Mouse (Mus musculus): ENCODE measurements around the gene Ficd. TPM values are rescaled to one million over a fixed set of nuclear protein-coding genes. Genes with fewer than 3 reads are reported as not detected.
"Not testable (repeated sequence)": the region's sequence is repeated elsewhere in the genome, so short reads cannot be mapped to it uniquely, and the experiment has no call there.

Gene Ficd
- total and polyA plus RNA-seq, 2 experiments from 2014 or later, result 8.7 to 11.7 TPM

DNA sequence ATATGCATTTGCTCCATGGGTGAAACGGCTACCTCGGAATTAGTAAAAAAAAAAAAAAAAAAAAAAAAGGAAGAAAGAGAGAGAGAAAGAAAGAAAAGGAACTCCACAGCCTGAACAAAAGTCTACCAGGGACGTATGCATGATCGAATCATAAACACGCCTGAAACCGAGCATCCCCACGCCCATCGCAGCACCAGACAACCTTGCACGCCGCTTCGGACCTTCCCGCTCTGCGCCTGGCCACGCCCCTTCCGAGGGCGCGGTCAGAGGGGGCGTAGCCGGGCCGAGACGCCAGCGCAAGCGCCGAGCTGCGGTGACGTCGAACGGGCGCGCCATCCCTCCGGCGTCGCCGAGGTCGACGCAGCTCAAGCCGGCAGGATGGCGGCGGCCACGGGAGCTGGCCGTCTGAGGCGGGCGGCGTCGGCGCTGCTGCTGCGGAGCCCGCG is 36.9 kb downstream of the Ficd start, which contains the start of the genes Sart3 and Iscu:
Gene Sart3 (minus strand): TSS at position 61 of the 446 bp plus-strand sequence.
Gene Iscu (plus strand): TSS at position 299 of the 446 bp plus-strand sequence.
- Histone ChIP-seq H3K36me3 (ENCODE audit: insufficient read depth, low read length) (peaks cover 24% of the 10 kb centered on the region), H3K4me3 (ENCODE audit: low read length) (peak within 1 kb of the TSS; percentile 80), H3K4me1 (ENCODE audit: insufficient read depth, low read length) (peaks cover 12% of the 10 kb centered on the region), H3K27ac (peak within 1 kb of the TSS; percentile 95), H3K27me3 (ENCODE audit: insufficient read depth, low read length) (no peaks in the 10 kb centered on the region), H3K4me2 (ENCODE audit: low read depth, low read length) (peak within 1 kb of the TSS; percentile 94), H3K9me3 (ENCODE audit: low read length) (no peaks in the 10 kb centered on the region), H3K9ac (replicated peaks; ENCODE audit: low read length) (peak within 1 kb of the TSS; percentile 85)
- under 1% methylated on average over 49 of the region's 49 CpGs for WGBS
- ATAC-seq (peak; percentile 86), DNase-seq (ENCODE audit: low spot score) (peak; percentile 98)
- TF ChIP-seq CTCF (IDR thresholded peaks at IDR 0.05; ENCODE audit: low read depth), result no peak

GRCm38 (mm10) chr5:113772905-113773519 is 37.4 kb downstream of the Ficd start:
- no peak for TF ChIP-seq CTCF (IDR thresholded peaks at IDR 0.05; ENCODE audit: low read depth)
- no peak for DNase-seq (ENCODE audit: low spot score)

DNA sequence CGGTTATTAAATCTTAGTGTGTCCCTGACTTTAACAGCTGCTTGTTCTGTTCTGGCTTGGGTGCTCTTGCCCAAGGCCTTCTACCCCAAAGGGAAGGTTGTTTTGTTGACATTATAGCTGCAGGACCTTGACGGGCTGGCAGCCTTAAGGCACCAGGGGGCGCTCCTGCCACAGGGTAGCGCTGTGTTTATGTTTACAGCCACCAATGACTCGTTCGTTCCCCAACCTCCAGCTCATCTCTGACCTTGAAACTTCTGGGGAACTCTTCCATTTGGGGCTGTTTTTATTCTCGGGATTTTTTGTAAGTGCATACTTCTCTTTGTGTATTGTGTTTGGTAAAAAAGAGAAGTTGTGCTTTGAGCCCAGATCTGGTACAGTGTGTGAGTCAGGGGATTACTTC is 38.1 kb downstream of the Ficd start:
- Histone ChIP-seq H3K9me3 (ENCODE audit: low read length) (no peaks in the 10 kb centered on the region), H3K36me3 (ENCODE audit: insufficient read depth, low read length) (peaks cover 24% of the 10 kb centered on the region), H3K4me3 (ENCODE audit: low read length) (peak overlapping the region; percentile 80), H3K9ac (replicated peaks; ENCODE audit: low read length) (peak overlapping the region; percentile 50; the same call in 1 of the 2 replicates), H3K27ac (no peak overlapping the region), H3K27me3 (ENCODE audit: insufficient read depth, low read length) (no peaks in the 10 kb centered on the region), H3K4me1 (ENCODE audit: insufficient read depth, low read length) (peaks cover 12% of the 10 kb centered on the region), H3K4me2 (ENCODE audit: low read depth, low read length) (peak overlapping the region; percentile 94)
- 4% methylated on average over 7 of the region's 7 CpGs for WGBS
- peak; percentile 92 for TF ChIP-seq CTCF (IDR thresholded peaks at IDR 0.05; ENCODE audit: low read depth)
- ATAC-seq, result no peak
- DNase-seq (ENCODE audit: low spot score), result peak; percentile 85

More at GRCm38 (mm10) chr5:113772905-113773519, 37.4 kb downstream of the Ficd start:
- Histone ChIP-seq H3K4me3 (ENCODE audit: low read length) (peak overlapping the region; percentile 80), H3K9ac (replicated peaks; ENCODE audit: low read length) (peak overlapping the region; percentile 50), H3K9me3 (ENCODE audit: low read length) (no peaks in the 10 kb centered on the region), H3K4me2 (ENCODE audit: low read depth, low read length) (peak overlapping the region; percentile 94), H3K27ac (peak overlapping the region; percentile 95), H3K36me3 (ENCODE audit: insufficient read depth, low read length) (peaks cover 24% of the 10 kb centered on the region), H3K27me3 (ENCODE audit: insufficient read depth, low read length) (no peaks in the 10 kb centered on the region), H3K4me1 (ENCODE audit: insufficient read depth, low read length) (peaks cover 12% of the 10 kb centered on the region)
- WGBS, result 1% methylated on average over 27 of the region's 38 CpGs
- peak; percentile 41 for ATAC-seq

DNA sequence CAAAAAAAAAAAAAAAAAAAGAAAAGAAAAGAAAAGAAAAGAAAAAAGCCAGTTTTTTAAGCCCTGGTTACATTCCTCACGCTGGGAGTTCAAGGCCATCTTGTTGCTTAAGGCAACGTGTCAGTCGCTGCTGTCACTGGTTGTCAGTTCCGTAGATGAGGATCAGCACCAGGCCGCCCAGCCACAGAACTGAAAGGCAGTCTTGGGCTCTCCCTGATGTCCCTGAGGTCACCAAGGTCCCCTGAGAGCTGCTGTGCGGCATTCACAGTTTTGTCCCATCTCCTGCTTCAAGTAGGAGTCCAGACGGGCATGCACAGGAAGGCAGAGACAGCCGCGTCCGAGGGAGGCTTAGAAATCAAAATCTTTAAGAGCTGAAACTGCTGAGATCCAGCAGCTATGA is 40.0 kb downstream of the Ficd start:
- Histone ChIP-seq H3K4me3 (ENCODE audit: low read length) (no peak overlapping the region), H3K9me3 (ENCODE audit: low read length) (no peaks in the 10 kb centered on the region), H3K4me1 (ENCODE audit: insufficient read depth, low read length) (peaks cover 1% of the 10 kb centered on the region), H3K36me3 (ENCODE audit: insufficient read depth, low read length) (peaks cover 24% of the 10 kb centered on the region), H3K9ac (replicated peaks; ENCODE audit: low read length) (no peak overlapping the region), H3K27ac (no peak overlapping the region), H3K27me3 (ENCODE audit: insufficient read depth, low read length) (no peaks in the 10 kb centered on the region), H3K4me2 (ENCODE audit: low read depth, low read length) (no peak overlapping the region)
- TF ChIP-seq CTCF (IDR thresholded peaks at IDR 0.05; ENCODE audit: low read depth), result no peak
- no peak for ATAC-seq
- DNase-seq (ENCODE audit: low spot score), result no peak
- 93% methylated on average over 10 of the region's 10 CpGs for WGBS

GRCm38 (mm10) chr5:113776128-113776895 is 40.7 kb downstream of the Ficd start:
- peaks cover 24% of the 10 kb centered on the region for H3K36me3 ChIP-seq (ENCODE audit: insufficient read depth, low read length)
- WGBS, result 92% methylated on average over 15 of the region's 15 CpGs
- no peak overlapping the region for H3K4me3 ChIP-seq (ENCODE audit: low read length)
- H3K9ac ChIP-seq (replicated peaks; ENCODE audit: low read length), result no peak overlapping the region
- no peak overlapping the region for H3K27ac ChIP-seq
- DNase-seq (ENCODE audit: low spot score), result no peak
- no peaks in the 10 kb centered on the region for H3K4me1 ChIP-seq (ENCODE audit: insufficient read depth, low read length)
- H3K27me3 ChIP-seq (ENCODE audit: insufficient read depth, low read length), result no peaks in the 10 kb centered on the region
- no peaks in the 10 kb centered on the region for H3K9me3 ChIP-seq (ENCODE audit: low read length)
- no peak overlapping the region for H3K4me2 ChIP-seq (ENCODE audit: low read depth, low read length)
- ATAC-seq, result no peak
- TF ChIP-seq CTCF (IDR thresholded peaks at IDR 0.05; ENCODE audit: low read depth), result no peak

DNA sequence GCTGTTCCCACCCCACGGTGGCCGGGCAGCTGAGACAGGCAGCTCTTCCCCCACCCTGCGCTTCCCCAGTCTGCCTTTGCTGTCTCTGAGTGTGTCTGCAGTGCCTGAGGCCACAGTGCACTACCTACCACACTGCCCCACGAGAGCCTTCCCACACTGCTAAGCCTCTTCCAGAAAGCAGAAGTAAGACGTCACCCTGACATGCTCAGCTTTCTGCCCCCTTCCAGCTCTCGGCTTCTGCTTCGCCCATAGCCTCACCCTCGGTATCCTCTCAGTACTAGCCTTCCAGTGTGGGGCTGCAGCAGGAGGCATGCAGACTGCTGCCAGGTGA is 41.3 kb downstream of the Ficd start:
- no peaks in the 10 kb centered on the region for H3K4me1 ChIP-seq (ENCODE audit: insufficient read depth, low read length)
- H3K27me3 ChIP-seq (ENCODE audit: insufficient read depth, low read length), result no peaks in the 10 kb centered on the region
- WGBS, result 87% methylated on average over 8 of the region's 8 CpGs
- no peak for DNase-seq (ENCODE audit: low spot score)
- H3K9me3 ChIP-seq (ENCODE audit: low read length), result no peaks in the 10 kb centered on the region
- peaks cover 24% of the 10 kb centered on the region for H3K36me3 ChIP-seq (ENCODE audit: insufficient read depth, low read length)
- no peak overlapping the region for H3K4me2 ChIP-seq (ENCODE audit: low read depth, low read length)
- H3K27ac ChIP-seq, result no peak overlapping the region
- TF ChIP-seq CTCF (IDR thresholded peaks at IDR 0.05; ENCODE audit: low read depth), result no peak
- no peak for ATAC-seq
- no peak overlapping the region for H3K4me3 ChIP-seq (ENCODE audit: low read length)
- no peak overlapping the region for H3K9ac ChIP-seq (replicated peaks; ENCODE audit: low read length)

GRCm38 (mm10) chr5:113777728-113778127 is 42.1 kb downstream of the Ficd start:
- H3K36me3 ChIP-seq (ENCODE audit: insufficient read depth, low read length), result peaks cover 24% of the 10 kb centered on the region
- not testable (repeated sequence) for H3K4me1 ChIP-seq (ENCODE audit: insufficient read depth, low read length); H3K4me3 ChIP-seq (ENCODE audit: low read length); H3K9me3 ChIP-seq (ENCODE audit: low read length); H3K27ac ChIP-seq; H3K4me2 ChIP-seq (ENCODE audit: low read depth, low read length); H3K9ac ChIP-seq (replicated peaks; ENCODE audit: low read length); ATAC-seq; H3K27me3 ChIP-seq (ENCODE audit: insufficient read depth, low read length); DNase-seq (ENCODE audit: low spot score)
- WGBS, result 91% methylated on average over 8 of the region's 8 CpGs
